Mouse (Mus musculus) liver, embryonic 14.5 days (tissue): ENCODE data around the gene Akap5.
A peak's percentile ranks its signal among the peaks of the same experiment; 100 is the strongest.

ENCODE experiments used
- CTCF ChIP-seq: IDR thresholded peaks from 2 replicates; pipeline ENCODE4 v1.5.1; 2016; ENCODE audit warnings: antibody characterized with exemption, low read depth, control low read depth
- EP300 ChIP-seq: IDR thresholded peaks from 2 replicates; pipeline ENCODE4 v1.6.1; 2016; ENCODE audit warnings: antibody characterized with exemption, low read depth

DNA sequence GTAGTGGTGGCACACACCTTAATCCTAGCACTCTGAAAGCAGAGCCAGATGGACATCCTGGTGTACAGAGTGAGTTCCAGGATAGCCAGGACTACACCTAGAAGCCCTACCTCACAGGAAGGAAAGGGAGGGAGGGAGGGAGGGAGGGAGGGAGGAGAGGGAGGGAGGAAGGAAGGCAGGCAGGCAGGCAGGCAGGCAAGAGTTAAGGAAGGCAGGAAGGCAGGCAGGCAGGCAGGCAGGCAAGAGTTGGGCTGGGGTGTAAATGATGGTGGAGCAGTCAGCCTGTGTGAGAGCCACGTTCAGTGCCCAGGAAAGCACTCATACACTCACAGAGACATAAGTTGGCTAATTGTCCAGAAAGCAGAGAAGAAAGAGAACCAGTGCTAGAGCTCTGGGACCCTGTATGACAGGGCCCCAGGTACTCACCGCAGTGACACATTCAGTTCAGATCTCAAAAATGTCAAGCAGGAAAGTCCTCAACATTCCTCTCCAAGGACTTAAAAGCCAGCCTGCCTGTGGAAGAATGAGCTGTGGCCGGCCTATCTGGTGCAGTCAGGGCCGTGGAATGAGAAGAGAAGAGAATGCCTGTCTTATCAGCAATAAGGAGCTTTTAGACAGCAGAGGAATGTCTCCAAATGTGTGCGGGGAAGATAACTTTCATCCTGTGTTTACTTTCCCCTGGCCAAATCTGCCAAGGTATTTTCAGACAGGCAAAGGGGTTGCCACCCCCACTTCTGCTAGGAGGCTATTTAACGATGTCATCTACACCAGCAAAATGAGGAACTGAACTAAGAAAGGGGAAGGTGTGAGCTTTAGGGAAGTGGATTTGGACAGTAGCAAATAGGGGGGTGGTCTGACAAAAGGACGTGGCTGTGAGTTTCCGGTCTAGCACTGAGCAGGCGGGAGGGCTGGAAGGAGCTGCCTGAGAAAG lies 6.1 kb upstream of the Akap5 start:
- no peak for TF ChIP-seq CTCF
- peak; percentile 93 for TF ChIP-seq EP300
